14 mouse cellular contexts compared by ENCODE assay signal in the genomic region with DNA sequence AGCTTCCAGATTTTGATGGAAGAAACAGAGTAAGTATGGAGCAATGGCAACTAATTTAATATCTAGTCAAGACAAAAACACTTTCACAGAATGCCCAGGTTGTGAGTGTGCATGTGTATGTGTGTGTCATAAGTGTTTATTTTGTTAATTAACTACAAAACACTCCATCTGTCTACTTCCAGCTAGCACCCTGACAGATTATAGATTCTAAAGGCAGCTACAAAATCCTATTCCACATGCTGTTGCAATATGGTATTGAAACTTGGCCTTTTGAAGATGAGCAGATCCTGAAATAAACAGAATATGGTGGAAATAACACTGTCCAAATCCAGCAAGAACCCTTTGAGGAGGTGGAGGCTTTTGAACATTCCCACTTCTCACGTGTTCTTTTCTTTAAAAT.
"Had no signal": no experiment of that assay in that cellular context is flagged by ENCODE, and none has a peak within 500 bp of the region (broad histone marks: within the 10 kb centered on the region; RNA-seq: fewer than 3 reads in every experiment).

No protein-coding gene starts in this region.

- H3K27ac ChIP-seq: kidney, embryonic 15.5 days; layer of hippocampus, adult 2 months; liver, embryonic 13.5 days had no signal

- H3K4me2 ChIP-seq: kidney, embryonic 15.5 days; liver, embryonic 13.5 days; midbrain, embryonic 11.5 days had no signal

- DNase-seq: kidney, adult 11 months; kidney, adult 8-10 months; kidney, postnatal 10 days; kidney, postnatal 36 days; liver, embryonic 13.5 days; lung, adult 2 months; lung, postnatal 14 days; lung, postnatal 4 days; midbrain, embryonic 14.5 days; thymus, adult 18-20 months; thymus, postnatal 4 days had no signal

- H3K4me3 ChIP-seq: kidney, embryonic 15.5 days; layer of hippocampus, adult 2 months; liver, embryonic 13.5 days had no signal

- H3K9me3 ChIP-seq: kidney, embryonic 15.5 days; liver, embryonic 13.5 days had no signal

- H3K4me1 ChIP-seq: kidney, embryonic 15.5 days; liver, embryonic 13.5 days had no signal

- H3K36me3 ChIP-seq: kidney, embryonic 15.5 days; liver, embryonic 13.5 days had no signal

- H3K9ac ChIP-seq: kidney, embryonic 15.5 days; liver, embryonic 13.5 days had no signal

- H3K27me3 ChIP-seq: kidney, embryonic 15.5 days; liver, embryonic 13.5 days had no signal
